Mouse (Mus musculus) C2C12 (cell line): ENCODE data around the gene Zc3h8.

Experiments
- CTCF ChIP-seq: IDR thresholded peaks from one replicate; pipeline ENCODE4 v1.5.1; 2011; ENCODE audit not compliant: control insufficient read depth, insufficient read depth, insufficient read length
- MYOG ChIP-seq: IDR thresholded peaks from one replicate; pipeline ENCODE4 v1.6.1; 2011; ENCODE audit not compliant: control insufficient read depth, insufficient read length; ENCODE audit errors: extremely low read depth
- USF1 ChIP-seq: IDR thresholded peaks from one replicate; pipeline ENCODE4 v1.6.1; 2011; ENCODE audit warnings: low read depth, mild to moderate bottlenecking, control low read depth, moderate library complexity

DNA sequence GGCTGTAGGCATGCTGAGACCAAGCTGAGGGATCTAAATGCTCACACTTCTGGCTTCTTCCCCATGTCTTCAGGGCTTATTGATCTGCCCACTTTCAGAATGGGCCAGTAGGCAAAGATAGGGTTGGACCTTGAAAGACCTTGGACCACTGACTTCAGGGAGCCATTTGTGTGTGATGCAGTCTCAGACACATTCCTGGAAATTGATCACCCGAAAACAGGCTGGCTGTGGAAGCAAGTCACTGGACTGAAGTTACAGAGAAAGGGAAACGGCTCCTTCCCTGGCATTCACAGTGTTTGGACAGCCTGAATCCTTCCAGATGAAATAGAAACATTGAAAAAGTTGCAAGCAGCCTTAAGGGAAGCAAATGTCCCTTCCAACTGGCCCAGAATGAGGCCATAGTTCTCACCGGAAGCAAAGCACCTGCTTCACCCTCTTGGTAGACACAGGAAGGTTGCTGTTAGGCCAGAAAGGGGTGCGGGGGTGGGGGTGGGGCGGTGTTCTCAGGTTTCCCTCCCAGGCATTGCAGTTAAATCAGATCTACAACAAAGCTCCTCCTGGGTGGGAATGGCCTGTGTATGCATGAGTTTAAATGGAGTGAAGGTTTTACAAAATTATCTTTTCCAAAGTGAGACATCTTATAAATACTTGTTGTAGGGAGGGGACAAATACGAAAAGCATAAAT, 55.9 kb downstream of the Zc3h8 start:
- TF ChIP-seq CTCF (no peak), USF1 (no peak), MYOG (no peak)
